Mouse (Mus musculus) monocyte, adult 59 days (primary cell): ENCODE results near the gene Mxra8. TPM values are rescaled to one million over a fixed set of nuclear protein-coding genes. Genes with fewer than 3 reads are reported as not detected.

ENCODE experiments used
- total RNA-seq, 2 experiments: library from RNA; stranded (reverse); gene quantifications; one replicate each; pipeline ENCODE4 v1.2.4; 2023

Gene Mxra8
- total RNA-seq = 1 to 10 TPM in 1 of 2 experiments, under 1 TPM in 1; 0.50 to 1.3 TPM

GRCm38 (mm10) chr4:155839483-155839910 lies at the start of gene Mxra8:
TSS of gene Mxra8 (plus strand) at chr4:155839680.

GRCm38 (mm10) chr4:155790021-155790489 lies 49.4 kb upstream of the Mxra8 start, which contains the start of gene Ankrd65:
TSS of gene Ankrd65 (plus strand) at chr4:155790439.

GRCm38 (mm10) chr4:155802741-155803339 lies 36.6 kb upstream of the Mxra8 start, which contains the start of gene Mrpl20:
TSS of gene Mrpl20 (plus strand) at chr4:155802878.

GRCm38 (mm10) chr4:155811929-155812664 lies 27.4 kb upstream of the Mxra8 start, which contains the start of gene Ccnl2:
TSS of gene Ccnl2 (plus strand) at chr4:155812489.

GRCm38 (mm10) chr4:155831205-155831766 lies 8.2 kb upstream of the Mxra8 start, which contains the start of gene Aurkaip1:
TSS of gene Aurkaip1 (plus strand) at chr4:155831272.

GRCm38 (mm10) chr4:155846871-155847578 lies 7.5 kb downstream of the Mxra8 start, which contains the start of gene Dvl1:
TSS of gene Dvl1 (plus strand) at chr4:155847402.

GRCm38 (mm10) chr4:155863001-155863400 lies 23.5 kb downstream of the Mxra8 start, which contains the start of gene Tas1r3:
TSS of gene Tas1r3 (minus strand) at chr4:155863362.

GRCm38 (mm10) chr4:155869317-155870033 lies 30.0 kb downstream of the Mxra8 start, which contains the start of the genes Cptp and Ints11:
TSS of gene Cptp (minus strand) at chr4:155869440.
TSS of gene Ints11 (plus strand) at chr4:155869546.

GRCm38 (mm10) chr4:155891551-155892001 lies 52.1 kb downstream of the Mxra8 start, which contains the start of the genes Pusl1 and Acap3:
TSS of gene Pusl1 (minus strand) at chr4:155891781.
TSS of gene Acap3 (plus strand) at chr4:155891822.

Other genes with a start within 250 kb of the Mxra8 start
- gene Slc35e2, start 238.3 kb upstream of the Mxra8 start, total RNA-seq = 10 to 100 TPM; 14.0 to 16.4 TPM
- gene Cdk11b, start 214.8 kb upstream of the Mxra8 start, total RNA-seq = 100 to 1,000 TPM in 1 of 2 experiments, 10 to 100 TPM in 1; 95.9 to 117 TPM
- not detected for gene Gm10563, start 194.3 kb upstream of the Mxra8 start, total RNA-seq
- under 1 TPM in 1 of 2 experiments, not detected in 1; 0.36 TPM for gene Mmp23, start 186.3 kb upstream of the Mxra8 start, total RNA-seq
- gene Mib2, start 170.5 kb upstream of the Mxra8 start, total RNA-seq = 10 to 100 TPM; 39.5 to 42.6 TPM
- 1 to 10 TPM; 2.2 to 2.7 TPM for gene Fndc10, start 145.3 kb upstream of the Mxra8 start, total RNA-seq
- gene Ssu72, start 134.9 kb upstream of the Mxra8 start, total RNA-seq = 10 to 100 TPM; 73.7 to 74.0 TPM
- gene Tmem240, start 104.9 kb upstream of the Mxra8 start, total RNA-seq = 1 to 10 TPM in 1 of 2 experiments, under 1 TPM in 1; 0.88 to 1.4 TPM
- gene Atad3a, start 78.6 kb upstream of the Mxra8 start, total RNA-seq = 10 to 100 TPM; 24.2 to 24.6 TPM
- under 1 TPM in 1 of 2 experiments, not detected in 1; 0.21 TPM for gene Vwa1, start 65.0 kb upstream of the Mxra8 start, total RNA-seq
- not detected for gene Tmem88b, start 53.8 kb upstream of the Mxra8 start, total RNA-seq
- gene Ankrd65, start 49.2 kb upstream of the Mxra8 start, total RNA-seq = not detected
- 10 to 100 TPM; 51.0 to 54.8 TPM for gene Mrpl20, start 36.8 kb upstream of the Mxra8 start, total RNA-seq
- 100 to 1,000 TPM; 158 to 164 TPM for gene Ccnl2, start 27.2 kb upstream of the Mxra8 start, total RNA-seq
- 10 to 100 TPM; 58.6 to 66.6 TPM for gene Aurkaip1, start 8.4 kb upstream of the Mxra8 start, total RNA-seq
- 10 to 100 TPM; 41.4 to 45.3 TPM for gene Dvl1, start 7.7 kb downstream of the Mxra8 start, total RNA-seq
- gene Tas1r3, start 23.7 kb downstream of the Mxra8 start, total RNA-seq = under 1 TPM; 0.58 to 0.84 TPM
- gene Cptp, start 29.8 kb downstream of the Mxra8 start, total RNA-seq = 10 to 100 TPM in 1 of 2 experiments, 1 to 10 TPM in 1; 7.6 to 15.4 TPM
- 10 to 100 TPM; 32.4 to 38.0 TPM for gene Ints11, start 29.9 kb downstream of the Mxra8 start, total RNA-seq
- 10 to 100 TPM; 23.1 to 25.2 TPM for gene Pusl1, start 52.1 kb downstream of the Mxra8 start, total RNA-seq
- 10 to 100 TPM; 57.8 to 64.3 TPM for gene Acap3, start 52.1 kb downstream of the Mxra8 start, total RNA-seq
- 100 to 1,000 TPM; 105 to 114 TPM for gene Ube2j2, start 104.2 kb downstream of the Mxra8 start, total RNA-seq
- 1 to 10 TPM; 2.9 to 9.5 TPM for gene C1qtnf12, start 122.6 kb downstream of the Mxra8 start, total RNA-seq
- gene B3galt6, start 153.0 kb downstream of the Mxra8 start, total RNA-seq = 1 to 10 TPM; 1.7 to 2.4 TPM
- gene Sdf4, start 153.2 kb downstream of the Mxra8 start, total RNA-seq = 100 to 1,000 TPM; 142 to 157 TPM
- gene Tnfrsf4, start 174.2 kb downstream of the Mxra8 start, total RNA-seq = 1 to 10 TPM; 1.5 to 2.2 TPM
- 1 to 10 TPM; 2.7 to 3.6 TPM for gene Tnfrsf18, start 186.5 kb downstream of the Mxra8 start, total RNA-seq
- gene Ttll10, start 219.7 kb downstream of the Mxra8 start, total RNA-seq = not detected